13 mouse cellular contexts compared by ENCODE assay signal in genomic region chr4:141016311-141016710, GRCm38 (mm10). TPM values are rescaled to one million over a fixed set of nuclear protein-coding genes. Genes with fewer than 3 reads are reported as not detected.
DNase-seq lines count a peak whose midpoint lies in the region; ATAC-seq lines count a peak whose summit lies in the region.
"Had no signal": no experiment of that assay in that cellular context is flagged by ENCODE, and none has a peak within 500 bp of the region (broad histone marks: within the 10 kb centered on the region; RNA-seq: fewer than 3 reads in every experiment).

No protein-coding gene starts in this region.

- no peak overlapping the region for H3K4me3 ChIP-seq in heart, embryonic 11.5 days (ENCODE audit: low read depth, low read length)
- H3K4me3 ChIP-seq: liver, embryonic 15.5 days; myocyte had no signal

- 66% methylated on average over 9 of the region's 9 CpGs for WGBS in heart, embryonic 11.5 days (ENCODE audit: insufficient replicate concordance)

- intact Hi-C loops in heart, postnatal 25 days (cut with DNase I), result no loop called here

- H3K36me3 ChIP-seq in heart, embryonic 11.5 days (ENCODE audit: control insufficient read depth, insufficient read depth, low read length), result peaks cover 13% of the 10 kb centered on the region
- H3K36me3 ChIP-seq: G1E; liver, embryonic 15.5 days had no signal

- no peaks in the 10 kb centered on the region for H3K27me3 ChIP-seq in heart, embryonic 11.5 days (ENCODE audit: control insufficient read depth, insufficient read depth, low read length)

- H3K9ac ChIP-seq in heart, embryonic 11.5 days (ENCODE audit: low read depth, low read length), result 0 out of 2 replicates have a peak overlapping the region, but pooled peaks have one; percentile 8
- H3K9ac ChIP-seq: liver, embryonic 15.5 days had no signal

- no peak overlapping the region for H3K4me2 ChIP-seq in heart, embryonic 11.5 days
- H3K4me2 ChIP-seq: liver, embryonic 15.5 days had no signal

- peaks cover 31% of the 10 kb centered on the region for H3K4me1 ChIP-seq in heart, embryonic 11.5 days (ENCODE audit: control insufficient read depth, insufficient read depth, low read length)
- H3K4me1 ChIP-seq: liver, embryonic 15.5 days had no signal

- no peak overlapping the region for H3K27ac ChIP-seq in heart, embryonic 11.5 days (ENCODE audit: low read depth, low read length)
- H3K27ac ChIP-seq: liver, embryonic 15.5 days had no signal

- ATAC-seq in heart, embryonic 11.5 days (replicated peaks; ENCODE audit: insufficient number of reproducible peaks, low FRiP score, low TSS enrichment), result no peak

- no peaks in the 10 kb centered on the region for H3K9me3 ChIP-seq in heart, embryonic 11.5 days (replicated peaks; ENCODE audit: control insufficient read depth, low read length)
- H3K9me3 ChIP-seq: G1E; liver, embryonic 15.5 days had no signal

- DNase-seq in heart, adult 8-10 months (ENCODE audit: low spot score), result peak; percentile 35
- no peak for DNase-seq in heart, postnatal 25 days (ENCODE audit: low spot score)
- DNase-seq in right cerebral cortex, postnatal 10 days (ENCODE audit: low spot score in 2 of 2), result peak; percentile 50 to 70
- DNase-seq in right cerebral cortex, adult 2 months (ENCODE audit: low spot score in 2 of 2), result no peak
- DNase-seq in skeletal muscle tissue, adult 2 months (ENCODE audit: low read depth, low spot score), result peak; percentile 80
- DNase-seq in thymus, adult 18-20 months, result no peak
- no peak for DNase-seq in right cerebral cortex, postnatal 4 days
- DNase-seq: kidney, postnatal 10 days; spleen, adult 18-20 months had no signal

RNA-seq across cellular contexts. Expression of gene Mfap2, which starts 6.1 kb away (rescaled TPM):
- total RNA-seq in heart, adult 8-10 months (2022), result 1 to 10 TPM; 1.7 to 2.8 (median 2.2) TPM
- total RNA-seq in heart, postnatal 25 days (2021), result 1 to 10 TPM; 6.7 to 6.9 TPM
- polyA plus RNA-seq in heart, embryonic 11.5 days (2014; fragmentation: Nextera tagmentation; extraction: Ambion mirVana), result 246 and 248 TPM in 2 replicates
- total RNA-seq: G1E had no signal
- polyA plus RNA-seq: G1E had no signal

RNA-seq across cellular contexts. Expression of gene Atp13a2, which starts 29.6 kb away (rescaled TPM):
- 10 to 100 TPM; 12.3 to 17.2 (median 15.6) TPM for total RNA-seq in heart, adult 8-10 months (2022)
- 10 to 100 TPM; 16.5 to 19.4 TPM for total RNA-seq in heart, postnatal 25 days (2021)
- polyA plus RNA-seq in heart, embryonic 11.5 days (2014; fragmentation: Nextera tagmentation; extraction: Ambion mirVana), result 18.2 and 18.9 TPM in 2 replicates

RNA-seq across cellular contexts. Expression of gene Crocc, which starts 44.0 kb away (rescaled TPM):
- 1 to 10 TPM; 3.5 to 6.8 (median 5.3) TPM for total RNA-seq in heart, adult 8-10 months (2022)
- total RNA-seq in heart, postnatal 25 days (2021), result 1 to 10 TPM; 5.1 to 5.4 TPM
- polyA plus RNA-seq in heart, embryonic 11.5 days (2014; fragmentation: Nextera tagmentation; extraction: Ambion mirVana), result 4.5 and 4.7 TPM in 2 replicates

RNA-seq across cellular contexts. Expression of gene Sdhb, which starts 55.3 kb away (rescaled TPM):
- total RNA-seq in heart, adult 8-10 months (2022), result 1,000 to 10,000 TPM; 1,293 to 1,379 (median 1,312) TPM
- total RNA-seq in heart, postnatal 25 days (2021), result 1,000 to 10,000 TPM; 1,213 to 1,269 TPM
- 760 and 778 TPM in 2 replicates for polyA plus RNA-seq in heart, embryonic 11.5 days (2014; fragmentation: Nextera tagmentation; extraction: Ambion mirVana)

Comparison
In these comparisons a context has a peak if more than half of its experiments do, and no peak if none do; other contexts are left out.
1. DNase-seq: peak in heart, adult 8-10 months (single experiment), right cerebral cortex, postnatal 10 days (2 of 2) and skeletal muscle tissue, adult 2 months (single experiment); none in heart, postnatal 25 days (single experiment), right cerebral cortex, adult 2 months (0 of 2), thymus, adult 18-20 months (0 of 2) and right cerebral cortex, postnatal 4 days (single experiment).